Mouse (Mus musculus) testis, adult 2 months (tissue): ENCODE data around the gene Hspg2. TPM values are rescaled to one million over a fixed set of nuclear protein-coding genes. Genes with fewer than 3 reads are reported as not detected.

ENCODE experiments used
- H3K27ac ChIP-seq: fragments of 200-500 bp; 2 replicates; pipeline ENCODE4 v1.5.1; 2012; ENCODE audit warnings: low read depth, low read length; ENCODE audit not compliant: control insufficient read depth, insufficient read depth
- H3K27me3 ChIP-seq: fragments of 200-500 bp; 2 replicates; pipeline ENCODE4 v1.6.1; 2012; ENCODE audit warnings: mild to moderate bottlenecking, low read length, moderate library complexity; ENCODE audit not compliant: control insufficient read depth, insufficient read depth
- H3K36me3 ChIP-seq: fragments of 200-500 bp; 2 replicates; pipeline ENCODE4 v1.6.1; 2012; ENCODE audit warnings: mild to moderate bottlenecking, low read length; ENCODE audit not compliant: control insufficient read depth, insufficient read depth
- H3K4me1 ChIP-seq: fragments of 200-500 bp; 2 replicates; pipeline ENCODE4 v1.6.1; 2012; ENCODE audit warnings: low read length; ENCODE audit not compliant: control insufficient read depth, insufficient read depth
- H3K4me3 ChIP-seq: fragments of 200-500 bp; 2 replicates; pipeline ENCODE4 v1.5.1; 2012; ENCODE audit warnings: low read depth, mild to moderate bottlenecking, low read length, moderate library complexity, mixed read lengths; ENCODE audit not compliant: control insufficient read depth
- CTCF ChIP-seq: fragments of 200-500 bp; IDR thresholded peaks from 2 replicates; pipeline ENCODE4 v1.5.1; 2012; ENCODE audit warnings: low read depth, mild to moderate bottlenecking, inconsistent platforms, low read length, moderate library complexity; ENCODE audit not compliant: control insufficient read depth, insufficient read depth, insufficient replicate concordance
- POLR2A ChIP-seq: fragments of 200-500 bp; IDR thresholded peaks from 2 replicates; pipeline ENCODE4 v1.6.1; 2012; ENCODE audit warnings: low read depth, mild to moderate bottlenecking, inconsistent platforms, low read length, moderate library complexity; ENCODE audit not compliant: control insufficient read depth
- polyA plus RNA-seq: library from polyadenylated mRNA; depleted of rRNA; stranded (reverse); fragments of >200 nt; gene quantifications from 2 replicates; pipeline ENCODE4 v1.2.3, GENCODE M21; 2012

The Hspg2 gene
- polyA plus RNA-seq, 1 experiment: 7.4 TPM

DNA sequence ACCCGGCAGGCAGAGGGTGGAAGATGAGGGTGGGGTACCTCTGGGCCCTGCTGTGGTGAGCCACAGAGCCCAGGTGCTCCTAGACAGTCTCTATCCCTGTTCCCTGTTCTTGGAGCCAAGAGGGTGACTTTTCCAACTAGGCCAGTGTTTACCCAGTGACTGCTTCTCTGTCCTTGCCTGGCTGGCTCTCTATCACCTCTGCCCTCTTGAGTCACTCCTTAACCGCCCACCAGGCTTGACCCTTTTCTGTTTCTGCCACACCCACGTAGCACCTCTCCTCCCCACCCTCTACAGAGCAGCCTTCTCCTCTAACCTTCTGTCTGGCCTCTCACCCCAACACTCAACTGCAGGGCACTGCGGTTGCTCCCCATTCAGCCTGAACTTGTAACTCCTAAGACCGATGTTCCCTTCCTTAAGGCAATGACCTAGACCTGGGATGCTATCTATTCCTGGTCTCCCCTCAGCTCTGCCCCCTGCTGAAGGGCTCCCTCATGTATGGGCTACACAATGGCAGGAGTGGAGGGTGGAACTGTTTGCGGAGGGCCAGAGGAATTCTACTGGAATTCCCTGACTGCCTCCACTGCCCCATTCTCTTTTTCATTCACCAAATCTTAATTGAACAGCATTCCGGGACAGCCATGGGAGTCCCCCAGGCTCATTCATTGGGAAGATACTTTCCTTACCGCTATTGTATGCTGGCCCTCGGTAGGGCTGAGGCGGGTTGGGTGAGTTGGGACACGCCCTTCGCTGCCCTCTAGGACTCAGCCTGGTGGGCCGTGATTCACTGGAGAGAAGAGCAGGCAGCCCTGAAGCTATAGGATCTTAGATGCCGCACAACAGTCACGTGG is 1.5 kb downstream of the Hspg2 start:
- peak overlapping the region; percentile 5; the same call in 1 of the 2 replicates for H3K27ac ChIP-seq
- TF ChIP-seq CTCF: no peak
- no peak for TF ChIP-seq POLR2A
- peaks cover 24% of the 10 kb centered on the region for H3K4me1 ChIP-seq
- no peaks in the 10 kb centered on the region for H3K36me3 ChIP-seq
- peak overlapping the region; percentile 20 for H3K4me3 ChIP-seq
- H3K27me3 ChIP-seq: no peaks in the 10 kb centered on the region

DNA sequence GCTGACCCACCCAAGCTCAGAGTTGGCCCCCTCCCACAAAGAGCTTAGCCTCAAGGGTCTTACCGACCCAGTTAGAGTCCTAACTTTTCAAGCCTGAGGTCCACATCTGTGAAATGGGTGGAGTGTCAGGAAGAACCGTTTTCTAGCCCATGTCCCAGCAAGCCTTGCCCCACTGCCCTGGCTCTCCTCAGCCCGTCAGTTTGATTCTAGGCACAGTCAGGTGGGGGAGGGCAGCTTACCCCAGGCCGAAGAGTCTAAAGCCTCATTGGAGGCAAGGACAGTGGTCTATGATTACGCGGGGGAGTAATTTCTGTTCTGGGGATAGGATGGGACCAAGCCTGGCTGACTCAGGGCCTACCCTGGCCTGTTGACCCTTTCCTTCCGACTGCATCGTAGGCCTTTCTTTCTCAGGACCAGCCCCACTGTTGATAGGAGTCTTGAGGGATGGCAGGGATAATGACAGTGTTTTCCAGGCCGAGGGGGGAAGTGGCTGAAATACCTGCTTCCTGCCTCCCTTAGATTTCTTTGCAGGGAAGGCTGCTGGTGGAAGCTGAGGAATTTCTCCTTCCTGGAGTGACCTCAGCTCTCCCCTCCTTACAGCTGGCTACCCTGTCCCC is 2.2 kb downstream of the Hspg2 start:
- Histone ChIP-seq H3K4me3 (no peak overlapping the region; the same call in 1 of the 2 replicates), H3K27me3 (no peaks in the 10 kb centered on the region), H3K4me1 (peaks cover 25% of the 10 kb centered on the region), H3K27ac (no peak overlapping the region; the same call in 1 of the 2 replicates), H3K36me3 (no peaks in the 10 kb centered on the region)
- TF ChIP-seq POLR2A: no peak
- no peak for TF ChIP-seq CTCF

DNA sequence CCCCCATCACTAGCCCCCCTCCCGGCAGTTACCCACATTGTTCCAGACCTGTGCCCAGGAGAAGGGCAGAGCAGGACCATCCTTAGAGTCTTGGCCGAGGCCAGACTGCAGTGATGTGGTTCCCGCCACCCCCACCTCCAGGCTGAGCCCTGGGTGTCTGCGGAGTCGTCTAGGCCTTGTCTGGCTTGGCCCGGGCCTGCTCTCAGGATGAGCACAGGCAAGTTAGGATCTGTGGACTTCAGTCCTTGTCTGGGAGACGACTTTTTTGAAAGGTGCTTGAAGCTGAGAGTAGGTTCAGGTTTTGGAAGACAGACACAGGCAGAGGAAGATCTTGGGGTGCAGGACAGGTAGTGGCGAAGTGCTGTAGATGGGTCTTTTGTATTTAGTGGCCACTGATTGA is 2.8 kb downstream of the Hspg2 start:
- no peak overlapping the region for H3K27ac ChIP-seq

DNA sequence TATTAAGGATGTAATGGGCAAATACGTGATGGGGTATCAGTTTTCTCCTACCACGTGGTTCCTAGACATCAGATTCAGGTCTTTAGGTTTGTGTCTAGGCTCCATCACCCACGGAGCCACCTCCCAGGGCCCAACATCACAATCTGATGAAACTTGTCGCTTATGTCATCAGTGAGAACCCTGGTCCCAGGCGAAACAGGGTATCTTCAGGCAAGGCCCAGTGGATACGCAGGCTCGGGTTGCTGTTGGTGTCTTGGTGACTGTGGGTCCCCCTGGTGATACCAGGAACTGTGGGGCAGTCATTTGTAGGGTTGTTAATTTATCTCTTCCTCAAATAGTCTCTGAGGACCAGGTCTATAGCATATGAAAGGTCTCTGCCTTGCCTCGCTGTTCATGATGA is 4.7 kb downstream of the Hspg2 start:
- no peaks in the 10 kb centered on the region for H3K36me3 ChIP-seq
- H3K27me3 ChIP-seq: no peaks in the 10 kb centered on the region
- H3K4me3 ChIP-seq: peak overlapping the region; percentile 49
- peaks cover 25% of the 10 kb centered on the region for H3K4me1 ChIP-seq
- H3K27ac ChIP-seq: no peak overlapping the region
- no peak for TF ChIP-seq POLR2A
- no peak for TF ChIP-seq CTCF

More for the DNA sequence above, 2.8 kb downstream of the Hspg2 start:
- peaks cover 25% of the 10 kb centered on the region for H3K4me1 ChIP-seq
- no peaks in the 10 kb centered on the region for H3K36me3 ChIP-seq
- TF ChIP-seq CTCF (no peak), POLR2A (no peak)
- H3K4me3 ChIP-seq: no peak overlapping the region
- H3K27me3 ChIP-seq: no peaks in the 10 kb centered on the region

DNA sequence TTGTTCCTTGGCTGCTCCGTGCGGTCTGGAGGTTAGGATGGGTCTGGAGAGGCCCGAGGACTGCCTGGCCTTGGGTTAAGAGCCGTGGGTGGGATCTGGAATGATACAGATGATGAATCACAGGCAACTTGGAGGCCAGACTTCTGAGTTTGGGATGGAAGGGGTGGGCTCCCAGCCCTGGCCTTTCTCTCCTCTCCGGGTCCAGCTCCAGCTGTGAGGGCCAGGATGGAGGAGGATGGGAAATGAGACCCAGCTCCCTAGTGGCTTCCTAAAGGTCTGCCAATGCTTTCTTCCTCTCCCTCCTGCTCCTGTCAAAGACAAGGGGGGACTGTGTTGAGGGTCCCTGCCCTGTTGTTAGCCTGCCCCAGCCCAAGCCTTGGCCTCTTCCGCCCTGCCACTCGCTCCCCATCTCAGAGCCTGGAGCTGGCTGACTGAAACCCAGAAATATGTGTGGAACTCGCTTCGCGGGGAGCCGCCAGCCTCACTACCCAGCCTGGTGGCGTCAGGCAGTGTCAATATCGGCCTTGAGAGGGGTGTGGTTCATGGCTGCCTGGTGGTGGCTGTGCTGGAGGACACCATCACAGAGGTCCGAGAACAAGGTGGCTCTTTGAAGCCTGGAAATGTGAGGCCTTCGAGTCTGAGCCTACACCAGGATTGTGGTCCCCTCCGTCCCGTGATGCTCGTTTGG is 5.3 kb downstream of the Hspg2 start:
- no peak overlapping the region for H3K27ac ChIP-seq
- TF ChIP-seq POLR2A: peak; percentile 26; the same call in 1 of the 2 replicates
- no peak for TF ChIP-seq CTCF

DNA sequence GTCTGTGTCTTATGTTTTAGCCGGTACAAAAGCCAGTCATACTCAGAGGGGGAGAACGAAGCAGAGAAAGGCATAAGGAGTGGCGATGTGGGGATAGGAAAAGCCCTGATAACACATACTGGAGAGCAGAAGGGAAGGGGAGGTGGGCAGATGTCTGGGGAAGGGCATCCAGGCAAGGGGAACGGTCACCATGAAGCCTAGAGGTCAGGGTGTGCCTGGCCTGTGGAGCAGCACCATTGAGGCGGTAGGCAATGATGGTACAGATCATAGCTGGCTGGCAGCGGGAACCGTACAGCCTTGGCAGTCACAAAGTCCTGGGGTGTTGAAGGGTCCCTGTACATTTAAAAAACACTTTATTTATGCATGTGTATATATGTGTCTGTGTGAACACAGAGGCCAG is 6.1 kb downstream of the Hspg2 start:
- no peak for TF ChIP-seq CTCF
- no peak for TF ChIP-seq POLR2A
- H3K4me3 ChIP-seq: no peak overlapping the region
- no peaks in the 10 kb centered on the region for H3K27me3 ChIP-seq
- no peak overlapping the region for H3K27ac ChIP-seq
- H3K36me3 ChIP-seq: no peaks in the 10 kb centered on the region
- peaks cover 24% of the 10 kb centered on the region for H3K4me1 ChIP-seq

More for the DNA sequence above, 5.3 kb downstream of the Hspg2 start:
- H3K4me3 ChIP-seq: peak overlapping the region; percentile 49
- H3K4me1 ChIP-seq: peaks cover 29% of the 10 kb centered on the region
- no peaks in the 10 kb centered on the region for H3K36me3 ChIP-seq
- H3K27me3 ChIP-seq: no peaks in the 10 kb centered on the region

DNA sequence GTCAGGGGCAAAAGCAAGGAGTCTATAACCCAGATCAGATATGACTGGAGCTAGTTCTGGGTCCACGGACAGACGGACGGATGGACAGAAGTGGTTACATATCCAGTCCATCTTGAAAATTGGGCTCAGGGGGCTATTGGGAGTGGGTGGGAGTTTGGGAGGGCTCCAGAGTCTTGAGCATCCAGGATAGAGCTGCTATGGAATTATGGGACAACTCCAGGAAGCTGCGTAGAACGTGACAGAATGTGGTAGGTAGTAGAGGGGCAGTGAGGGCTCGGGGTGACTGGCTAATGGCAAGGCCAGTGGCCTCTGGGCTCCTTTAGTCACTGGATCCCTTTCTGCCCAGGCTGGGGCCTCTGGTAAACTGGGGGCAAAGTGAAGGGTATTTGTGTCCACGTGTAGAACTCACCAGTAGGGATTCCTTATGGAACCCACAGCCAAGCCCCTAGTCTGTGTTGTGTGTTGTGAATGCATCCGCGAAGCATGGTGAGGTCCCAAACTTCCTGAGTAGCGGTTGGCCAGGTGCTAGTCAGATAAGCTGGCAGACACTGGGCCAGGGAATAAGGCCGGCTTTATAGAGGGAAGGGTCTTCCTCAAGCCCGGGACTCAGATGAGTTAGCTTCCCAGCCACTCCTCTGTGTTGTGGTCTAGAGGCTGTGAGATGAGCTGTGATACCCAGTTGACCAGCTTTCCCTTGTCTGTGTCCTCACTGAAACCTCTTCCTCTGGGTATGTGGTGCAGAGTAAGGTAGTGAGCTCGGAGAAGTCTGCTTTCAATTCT is 6.9 kb downstream of the Hspg2 start:
- Histone ChIP-seq H3K4me3 (no peak overlapping the region), H3K4me1 (peaks cover 18% of the 10 kb centered on the region), H3K36me3 (no peaks in the 10 kb centered on the region), H3K27ac (no peak overlapping the region; the same call in 1 of the 2 replicates), H3K27me3 (no peaks in the 10 kb centered on the region)
- TF ChIP-seq CTCF (no peak), POLR2A (no peak)
